Mouse (Mus musculus): ENCODE measurements around the gene Srp54a.

- TF ChIP-seq CTCF (conservative IDR thresholded peaks at IDR 0.05; ENCODE audit: low read length) (no peak), NANOG (IDR thresholded peaks at IDR 0.05; ENCODE audit: borderline replicate concordance, low read length) (no peak), POU5F1 (IDR thresholded peaks at IDR 0.05; ENCODE audit: borderline replicate concordance, low read length) (no peak)
Measured at GRCm38 (mm10) chr12:55053267-55053666, 26.8 kb upstream of the Srp54a start.
